Mouse (Mus musculus) thymus, postnatal 4 days (tissue): Measurements from ENCODE around the gene Pgls.
A peak's percentile ranks its signal among the peaks of the same experiment; 100 is the strongest.

ENCODE experiments used
- DNase-seq: peaks from one replicate; pipeline ENCODE4 v3.0.0; 2021

The Pgls gene

DNA sequence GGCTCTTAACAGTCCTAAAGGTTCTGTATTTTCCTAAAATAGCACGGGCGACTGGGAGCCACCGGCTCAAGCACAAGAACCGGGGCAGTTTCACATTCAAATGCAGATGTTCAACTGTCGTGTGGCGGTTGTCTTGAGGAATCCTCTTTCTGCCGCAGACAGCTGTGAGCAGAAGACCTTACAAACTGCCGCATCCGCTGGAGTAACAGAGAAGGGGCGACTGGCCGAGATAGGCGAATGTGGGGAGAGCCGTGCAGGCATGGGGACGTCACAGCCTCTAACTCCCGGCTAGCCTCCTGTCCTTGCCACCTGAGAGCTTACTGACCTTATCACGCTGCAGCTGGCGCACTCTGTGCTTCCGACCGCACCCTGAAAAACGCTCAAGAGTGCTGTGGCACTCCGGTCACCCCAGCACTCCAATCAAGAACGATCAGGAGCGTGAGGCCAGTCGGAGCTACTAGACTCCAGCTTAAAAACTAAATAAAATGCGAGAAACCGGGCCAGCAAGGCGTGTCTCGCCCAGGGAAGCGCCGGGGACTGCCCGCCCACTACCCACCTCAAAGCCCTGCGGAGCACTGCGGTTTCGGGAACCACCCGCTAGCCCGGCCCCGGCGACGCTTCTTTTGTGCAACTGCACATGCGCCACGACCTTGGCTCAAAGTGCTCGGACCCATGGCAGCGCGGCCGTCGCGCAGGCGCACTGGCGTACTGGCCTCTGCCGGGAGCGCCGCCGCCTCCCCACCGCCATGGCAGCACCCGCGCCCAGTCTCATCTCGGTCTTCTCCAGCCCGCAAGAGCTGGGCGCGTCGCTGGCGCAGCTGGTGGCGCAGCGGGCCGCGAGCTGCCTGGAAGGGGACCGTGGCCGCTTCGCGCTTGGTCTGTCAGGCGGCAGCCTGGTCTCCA lies at the start of gene Pgls:
Pgls (plus strand) TSS at position 706 of the 903 bp plus-strand sequence.
- peak; percentile 93 for DNase-seq

DNA sequence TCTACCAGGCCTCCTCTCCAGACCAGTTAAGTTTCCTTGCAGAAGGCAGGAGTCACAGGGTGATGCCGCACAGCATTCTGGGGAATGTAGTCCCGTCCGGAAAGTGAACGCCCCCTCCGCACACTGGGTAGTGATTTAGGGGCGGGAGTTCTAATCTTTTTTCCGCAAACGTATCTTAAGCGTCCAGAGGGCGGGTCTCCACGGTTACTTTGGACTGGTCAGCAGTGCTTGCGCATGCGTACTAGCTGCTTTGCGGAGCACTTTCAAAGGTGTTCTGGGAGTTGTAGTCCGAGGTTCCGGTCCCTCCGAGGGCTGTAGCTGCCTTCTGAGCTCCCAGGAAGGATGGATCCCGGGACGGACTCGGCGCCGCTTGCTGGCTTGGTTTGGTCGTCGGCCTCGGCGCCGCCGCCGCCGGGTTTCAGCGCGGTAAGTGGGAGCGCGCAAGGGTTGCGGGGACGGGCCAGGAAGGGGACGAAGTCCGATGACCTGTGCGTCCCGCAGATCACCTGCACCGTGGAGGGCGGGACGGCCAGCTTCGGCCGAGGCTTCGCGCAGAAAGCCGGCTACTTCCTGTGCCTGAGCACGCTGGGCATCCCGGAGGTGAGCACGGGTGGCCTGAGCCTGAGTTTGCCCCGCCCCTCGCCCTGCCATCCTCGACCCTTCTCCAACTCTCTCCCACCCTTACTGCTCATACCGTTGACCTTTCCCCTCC lies 49.2 kb upstream of the Pgls start, which contains the start of gene Mvb12a:
Mvb12a (plus strand) TSS at position 291 of the 712 bp plus-strand sequence.
- peak; percentile 88 for DNase-seq

DNA sequence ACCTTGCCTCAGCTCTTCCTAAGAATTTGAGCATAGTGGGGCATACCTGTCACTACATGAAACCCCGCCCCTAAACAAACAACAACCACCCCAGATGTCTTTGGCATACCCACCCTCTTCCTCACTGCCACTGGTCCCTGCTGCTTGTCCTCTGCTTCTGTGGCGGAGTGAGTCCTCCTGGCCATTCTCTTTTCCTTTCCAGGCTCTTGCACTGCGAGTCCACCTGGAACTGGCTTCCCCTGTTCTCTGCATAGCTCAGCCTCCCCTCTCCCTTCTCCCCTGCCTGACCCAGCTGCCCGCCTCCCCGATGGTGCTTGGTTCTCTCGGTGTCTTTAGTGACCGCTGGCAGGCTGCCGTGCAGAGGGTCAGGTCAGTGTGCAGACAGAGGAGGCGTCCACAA lies 48.2 kb upstream of the Pgls start:
- no peak for DNase-seq

DNA sequence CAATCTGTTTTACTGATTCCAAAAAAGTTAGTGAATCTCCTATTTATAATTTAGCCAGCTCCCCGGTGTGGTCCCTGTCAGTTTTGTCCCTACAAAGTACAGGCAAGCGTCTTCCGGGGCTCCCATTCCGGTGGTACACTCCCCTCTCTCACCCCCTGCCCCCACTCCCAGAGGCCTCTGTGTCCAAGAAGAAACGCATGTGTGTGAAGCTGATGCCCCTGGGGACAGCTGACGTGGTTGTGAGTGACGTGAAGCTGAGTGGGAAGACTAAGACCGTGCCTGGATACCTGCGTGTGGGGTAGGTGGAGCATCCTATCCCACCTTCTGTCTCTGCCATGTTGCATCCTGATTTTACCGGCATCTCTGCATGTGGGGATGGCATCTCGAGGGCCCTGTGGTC lies 46.9 kb upstream of the Pgls start:
- no peak for DNase-seq

DNA sequence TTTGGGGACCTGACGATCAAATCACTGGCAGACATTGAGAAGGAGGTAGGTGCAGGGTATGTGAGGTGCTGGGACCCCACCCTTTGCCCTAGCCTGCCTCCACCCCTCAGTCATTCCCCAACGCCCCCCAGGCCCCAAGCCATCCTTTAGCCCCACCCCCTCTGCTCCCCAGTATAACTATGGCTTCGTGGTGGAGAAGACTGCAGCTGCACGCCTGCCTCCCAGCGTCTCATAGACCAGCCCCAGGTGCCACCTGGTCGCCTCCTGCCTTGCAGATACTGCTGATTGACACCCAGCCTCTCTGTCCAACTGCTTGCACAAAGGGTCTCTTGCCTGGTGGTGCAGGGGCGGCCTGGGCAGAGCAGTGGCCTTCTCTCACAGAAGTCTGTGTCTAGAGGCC lies 44.4 kb upstream of the Pgls start:
- peak; percentile 84 for DNase-seq

DNA sequence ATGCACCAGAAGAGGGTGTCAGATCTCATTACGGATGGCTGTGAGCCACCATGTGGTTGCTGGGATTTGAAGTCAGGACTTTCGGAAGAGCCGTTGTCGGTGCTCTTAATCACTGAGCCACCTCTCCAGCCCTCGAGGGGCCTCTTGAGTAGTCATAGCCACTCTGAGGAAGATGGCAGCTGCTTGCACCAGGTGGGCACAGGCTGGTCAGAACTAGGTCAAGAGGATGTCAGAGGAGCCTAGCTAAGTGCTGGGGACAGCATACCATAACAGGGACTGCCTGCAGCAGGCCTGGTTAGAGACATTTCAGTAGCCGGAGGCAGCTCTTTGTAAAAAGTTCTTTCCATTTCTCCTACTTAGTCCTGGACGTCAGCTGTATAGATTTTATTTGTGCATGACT lies 41.2 kb upstream of the Pgls start:
- DNase-seq: peak; percentile 53

DNA sequence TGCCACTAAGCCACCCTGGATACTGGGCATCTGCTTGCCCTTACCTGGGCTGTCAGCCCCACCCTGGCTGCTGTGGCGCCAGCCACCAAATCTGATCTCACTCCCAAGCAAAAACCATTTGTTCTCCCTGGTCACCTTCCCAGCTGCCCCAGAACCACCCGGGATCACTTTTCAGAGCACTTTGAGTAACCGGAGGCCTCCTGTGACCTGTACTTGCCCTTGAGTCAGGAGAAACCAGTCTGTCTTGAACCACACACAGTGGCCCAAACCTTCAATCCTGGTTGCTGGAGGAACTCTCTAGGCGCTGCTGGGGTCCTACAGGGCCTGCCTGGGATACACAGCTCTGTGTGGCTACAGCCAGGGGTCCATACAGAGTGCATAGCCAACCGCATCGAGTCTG lies 39.2 kb upstream of the Pgls start:
- DNase-seq: no peak

DNA sequence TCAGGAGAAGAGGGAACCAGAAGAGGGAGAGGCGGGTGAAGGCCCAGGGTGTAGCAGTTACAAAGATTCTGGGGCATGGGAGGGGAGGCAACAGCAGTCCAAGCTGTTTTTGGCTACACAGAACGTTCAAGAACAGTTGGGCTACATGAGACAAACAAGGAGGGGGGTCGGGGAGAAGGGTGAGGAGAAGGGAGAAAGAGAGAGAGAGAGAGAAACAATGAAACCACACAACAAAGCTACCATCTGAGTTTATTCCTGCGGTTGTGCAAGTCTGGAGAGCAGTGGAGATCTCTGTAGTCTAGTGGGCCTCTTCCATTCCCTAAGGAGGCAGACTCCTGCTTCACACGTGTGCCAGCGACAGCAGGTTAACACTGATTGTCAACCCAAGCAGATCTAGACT lies 38.0 kb upstream of the Pgls start:
- DNase-seq: no peak

DNA sequence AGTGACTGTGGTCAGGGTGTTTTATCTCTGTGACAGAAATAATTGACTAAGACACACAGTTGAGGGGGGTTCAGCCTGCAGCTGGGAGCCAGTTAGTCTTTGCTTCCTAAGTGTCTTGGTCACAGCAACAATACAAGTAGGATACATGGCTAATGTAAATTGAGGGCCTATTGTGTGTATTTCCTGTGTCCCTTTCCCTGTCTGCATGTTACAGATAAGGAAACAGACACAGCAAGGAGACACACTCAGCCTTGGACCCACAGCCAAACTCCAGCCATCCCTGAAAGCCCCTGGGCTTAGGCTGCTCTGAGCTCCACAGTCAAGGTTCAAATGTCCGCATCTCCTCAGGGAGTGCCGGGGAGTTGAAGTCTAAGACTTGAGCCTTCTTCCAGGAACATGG lies 37.3 kb upstream of the Pgls start:
- DNase-seq: no peak

DNA sequence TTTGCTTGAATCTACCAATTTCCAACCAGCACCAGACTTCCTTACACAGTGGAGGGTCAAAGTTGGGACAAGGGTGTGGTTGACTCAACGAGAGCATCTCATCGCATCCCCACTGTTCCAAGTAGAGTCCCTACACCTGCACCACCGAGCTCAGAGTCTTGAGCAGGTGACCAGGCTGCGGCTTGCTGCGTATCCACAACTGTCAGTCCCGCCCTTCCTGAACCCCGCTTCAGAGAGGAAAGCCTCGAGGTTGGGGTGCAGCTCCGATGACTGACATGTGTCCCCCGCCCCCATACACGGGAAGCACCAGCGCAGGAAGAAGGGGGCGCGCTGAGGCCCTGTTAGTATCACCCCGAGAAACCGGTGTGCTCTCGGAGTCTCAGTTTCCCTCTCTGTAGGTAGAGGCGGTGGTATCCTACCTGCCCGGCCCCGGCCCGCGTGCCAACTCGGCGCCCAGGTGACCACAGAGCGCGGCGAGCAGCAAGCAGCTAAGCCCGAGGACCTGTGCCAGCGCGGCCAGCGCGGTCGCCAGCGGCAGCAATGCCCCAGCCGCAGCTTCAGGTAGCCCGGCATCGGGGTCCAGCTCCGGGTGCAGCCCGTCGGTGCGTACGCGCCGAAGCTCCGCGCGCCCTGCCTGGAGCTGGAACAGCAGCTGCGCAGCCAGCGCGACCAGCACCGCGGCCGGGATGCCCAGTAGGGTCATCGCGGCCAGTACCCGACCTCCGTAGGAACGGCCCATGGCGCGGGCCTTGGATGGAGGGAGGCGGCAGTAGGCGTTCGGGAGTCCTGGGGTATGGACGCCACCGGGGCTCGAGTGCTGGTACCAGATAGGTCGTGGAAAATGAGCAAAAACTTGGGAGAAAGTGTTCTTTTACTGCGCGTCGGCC lies 33.7 kb upstream of the Pgls start, which contains the start of gene Tmem221:
Tmem221 (minus strand) TSS at position 801 of the 887 bp plus-strand sequence.
- DNase-seq: peak; percentile 82

DNA sequence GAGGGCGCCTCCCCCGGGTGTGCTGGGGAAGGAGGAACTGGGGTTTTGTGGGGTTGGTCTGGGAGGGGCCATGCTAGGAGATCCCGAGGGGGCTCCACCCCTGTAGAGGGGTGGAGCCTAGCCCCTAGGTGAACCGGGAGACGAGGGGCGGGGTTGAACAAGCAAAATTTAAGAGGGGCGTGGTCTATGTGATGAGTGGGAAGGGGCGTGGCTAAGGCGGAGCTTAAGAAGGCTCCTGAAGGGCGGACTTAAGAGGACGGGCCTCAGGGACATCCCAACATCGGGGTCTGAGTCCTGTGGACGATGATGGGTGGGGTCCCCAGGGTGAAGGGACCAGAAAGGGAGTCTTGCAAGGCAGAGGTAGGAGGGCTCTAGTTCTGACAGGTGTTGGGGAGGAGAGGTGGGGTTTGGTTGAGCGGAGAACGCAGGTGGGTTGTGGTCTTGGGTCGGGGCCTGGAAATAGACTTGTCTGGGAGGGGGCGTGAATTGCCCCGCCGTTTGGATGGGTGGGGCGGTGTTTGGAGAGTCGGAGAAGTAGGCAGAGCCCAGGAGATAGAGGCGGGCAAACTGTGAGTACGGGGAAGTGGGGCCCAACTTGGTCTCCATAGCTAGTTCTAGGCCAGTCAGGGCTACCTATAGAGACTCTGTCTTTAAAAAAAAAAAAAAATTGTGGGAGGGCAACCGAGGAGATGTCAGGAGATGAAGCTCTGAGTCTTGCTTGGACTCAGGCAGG lies 32.9 kb upstream of the Pgls start:
- peak; percentile 93 for DNase-seq

DNA sequence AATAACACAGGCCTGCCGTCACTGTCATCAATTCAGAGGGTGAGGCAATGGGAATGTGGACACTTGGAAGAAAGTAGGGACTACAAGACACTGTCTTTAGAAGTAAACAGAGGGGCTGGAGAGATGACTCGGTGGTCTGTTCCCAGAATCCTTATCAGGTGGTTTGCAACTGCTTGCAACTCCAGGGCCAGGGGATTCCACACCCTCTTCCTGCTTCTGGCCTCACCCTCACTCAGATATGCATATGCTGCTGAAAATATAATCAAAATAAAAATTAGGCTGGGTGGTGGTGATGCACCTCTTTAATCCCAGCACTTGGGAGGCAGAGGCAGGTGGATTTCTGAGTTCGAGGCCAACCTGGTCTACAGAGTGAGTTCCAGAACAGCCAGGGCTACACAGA lies 31.9 kb upstream of the Pgls start:
- DNase-seq: no peak

DNA sequence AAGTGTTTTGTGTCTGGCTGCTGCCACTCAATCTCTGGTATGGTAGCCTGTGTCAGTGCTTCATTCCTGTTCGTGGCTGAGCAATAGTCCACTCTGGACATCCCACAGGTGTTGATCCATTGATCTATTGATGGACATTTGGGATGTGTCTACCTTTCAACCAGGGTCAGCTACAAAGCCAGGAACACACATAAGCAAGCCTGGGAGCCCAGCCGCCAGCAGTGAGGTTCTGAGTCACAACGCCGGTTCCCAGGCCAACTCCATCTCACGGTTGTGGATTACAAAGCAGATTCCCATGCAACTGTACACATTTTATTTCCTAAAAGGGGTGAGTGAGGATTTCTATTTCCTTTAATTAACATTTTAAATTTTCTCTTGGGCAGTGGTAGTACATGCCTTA lies 31.2 kb upstream of the Pgls start:
- DNase-seq: no peak

DNA sequence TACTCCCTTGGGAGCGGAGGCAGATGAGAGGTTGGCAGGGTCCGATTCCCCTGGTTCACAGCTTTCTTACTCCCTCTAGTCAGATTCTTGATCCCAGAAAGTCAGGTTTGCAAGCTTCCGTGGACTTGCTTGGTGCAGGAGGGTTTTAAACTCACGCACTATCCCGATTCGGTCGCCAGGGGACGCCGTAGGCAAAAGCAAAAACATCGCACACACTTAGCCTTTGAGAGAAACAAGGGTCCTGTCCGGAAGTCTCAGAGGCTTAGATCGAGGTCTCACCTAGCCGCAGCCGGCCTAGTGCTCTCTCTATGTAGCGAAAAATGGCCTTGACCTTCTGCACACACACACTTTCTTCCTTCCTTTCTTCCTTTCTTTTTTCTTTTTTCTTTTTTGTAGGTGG lies 30.6 kb upstream of the Pgls start:
- DNase-seq: peak; percentile 83

DNA sequence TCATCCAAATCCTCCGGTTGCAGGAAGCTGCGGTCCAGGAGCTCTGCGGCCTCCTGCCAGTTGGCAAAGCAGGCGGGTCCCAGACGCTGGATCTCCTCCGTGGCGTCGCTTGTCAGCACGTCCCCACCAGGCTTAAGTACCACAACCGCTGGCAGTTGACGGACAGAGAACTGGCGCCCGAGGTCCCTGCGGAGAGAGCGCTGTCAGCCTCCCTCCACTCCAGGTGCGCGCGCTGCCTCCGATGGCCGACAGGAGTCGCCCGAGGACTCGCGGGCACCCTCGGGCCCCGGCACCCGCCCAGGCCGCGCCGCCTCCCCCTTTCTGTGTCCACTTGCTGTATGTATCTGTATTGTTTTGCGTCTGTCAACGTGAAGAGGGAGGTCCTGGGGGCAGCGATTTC lies 29.2 kb upstream of the Pgls start:
- DNase-seq: peak; percentile 95

DNA sequence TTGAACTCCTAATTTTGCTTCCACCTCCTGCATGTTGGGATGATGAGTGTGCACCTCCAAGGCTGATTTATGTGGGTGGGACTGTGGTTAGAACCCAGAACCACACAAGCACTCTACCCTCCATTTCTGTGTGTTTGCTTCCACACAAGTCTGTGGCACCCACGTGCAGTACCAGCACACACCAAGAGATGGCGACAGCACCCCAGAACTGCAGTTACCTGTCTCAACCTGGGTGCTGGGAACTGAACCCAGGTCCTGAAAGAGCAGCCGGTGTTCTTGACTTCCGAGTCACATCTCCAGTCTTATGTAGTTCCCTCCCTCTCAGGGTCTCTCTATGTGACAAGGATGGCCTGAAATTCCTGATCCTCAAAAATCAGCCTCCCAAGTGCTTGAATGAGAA lies 28.0 kb upstream of the Pgls start:
- DNase-seq: peak; percentile 55

DNA sequence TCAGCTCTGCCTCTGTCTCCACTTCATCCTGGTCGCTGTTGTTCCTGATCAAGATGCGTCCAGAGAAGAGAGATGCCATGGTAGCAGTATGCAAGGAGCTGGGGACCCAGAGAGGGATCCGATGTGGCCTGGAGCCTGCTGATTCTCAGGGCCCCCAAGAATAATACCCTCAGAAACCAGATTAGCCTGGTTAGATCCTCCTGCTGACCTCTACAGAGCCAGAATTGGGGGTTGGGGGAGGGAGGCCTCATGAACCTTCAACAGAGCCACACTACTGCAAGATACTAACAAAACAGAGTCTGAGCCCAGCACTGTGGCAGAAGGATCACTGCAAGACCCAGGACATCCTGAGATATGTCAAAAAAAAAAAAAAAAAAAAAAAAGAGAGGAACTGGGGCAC lies 25.5 kb upstream of the Pgls start, which contains the start of gene Nxnl1:
Nxnl1 (minus strand) TSS at position 101 of the 400 bp plus-strand sequence.
- no peak for DNase-seq

DNA sequence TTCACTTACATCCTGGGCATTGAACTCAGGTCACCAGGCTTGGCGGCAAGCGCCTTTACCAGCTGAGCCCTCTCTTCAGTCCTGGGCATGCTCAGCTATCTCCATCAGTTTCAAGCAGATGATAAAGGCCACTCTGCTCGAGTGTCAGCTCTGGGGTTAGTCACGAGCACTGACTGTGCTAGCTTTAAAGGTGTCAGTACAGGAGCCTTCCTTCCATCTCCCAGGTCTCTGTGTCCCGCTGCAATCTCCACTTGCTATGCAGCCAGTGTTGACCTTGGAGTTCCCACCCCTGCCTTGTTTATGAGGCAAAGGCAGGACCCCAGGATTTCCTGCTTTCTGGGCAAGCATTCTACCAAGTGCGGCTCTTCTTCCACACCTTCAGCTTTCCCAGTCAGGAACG lies 24.4 kb upstream of the Pgls start:
- no peak for DNase-seq

DNA sequence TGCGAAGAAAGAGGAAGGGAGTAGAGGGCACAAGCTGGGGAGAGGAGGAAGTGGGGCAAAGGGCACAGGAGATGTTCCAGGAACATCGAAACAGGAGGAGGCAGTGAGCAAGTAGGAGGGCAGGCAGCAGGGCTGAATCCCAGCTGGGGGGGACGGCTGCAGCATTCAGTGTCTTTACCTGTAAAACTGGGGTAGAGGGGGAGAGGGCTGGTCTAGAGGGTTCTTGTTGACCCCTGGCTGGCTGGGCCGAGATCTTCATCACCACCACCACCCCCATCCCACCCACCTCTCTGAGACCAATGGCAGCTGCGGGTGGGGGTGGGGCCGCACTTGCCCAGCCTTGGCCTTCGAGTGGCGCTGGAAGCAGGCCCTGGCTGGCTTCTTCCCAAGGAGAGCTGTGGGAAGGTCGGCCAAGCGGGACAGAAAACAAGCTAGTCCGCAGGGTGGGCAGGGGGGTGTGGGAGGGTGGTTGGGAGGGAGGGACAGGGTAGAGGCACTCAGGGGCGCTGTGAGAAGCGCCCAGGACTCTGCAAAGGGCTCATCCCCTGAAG lies 23.5 kb upstream of the Pgls start, which contains the start of gene Slc27a1:
Slc27a1 (plus strand) TSS at position 496 of the 551 bp plus-strand sequence.
- DNase-seq: no peak

DNA sequence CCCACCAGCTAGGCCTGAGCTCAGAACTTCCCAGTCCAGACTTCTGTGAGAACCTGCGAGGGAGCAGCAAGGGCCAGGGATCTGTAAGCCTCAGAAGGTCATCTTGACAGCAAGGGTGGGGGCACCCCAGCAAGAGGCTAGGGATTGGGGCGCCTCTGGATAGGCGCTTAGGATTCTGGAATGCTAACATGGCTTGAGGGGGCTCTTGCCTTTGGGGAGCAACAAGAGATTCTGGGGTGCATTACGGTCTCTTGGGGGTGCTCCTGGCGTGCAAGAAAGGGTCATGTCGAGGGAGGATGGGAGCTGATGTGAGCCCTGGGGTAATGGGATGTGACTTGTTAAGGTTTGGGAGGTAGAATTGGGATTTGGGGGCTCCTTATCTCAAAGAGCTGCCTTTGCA lies 23.0 kb upstream of the Pgls start:
- no peak for DNase-seq

DNA sequence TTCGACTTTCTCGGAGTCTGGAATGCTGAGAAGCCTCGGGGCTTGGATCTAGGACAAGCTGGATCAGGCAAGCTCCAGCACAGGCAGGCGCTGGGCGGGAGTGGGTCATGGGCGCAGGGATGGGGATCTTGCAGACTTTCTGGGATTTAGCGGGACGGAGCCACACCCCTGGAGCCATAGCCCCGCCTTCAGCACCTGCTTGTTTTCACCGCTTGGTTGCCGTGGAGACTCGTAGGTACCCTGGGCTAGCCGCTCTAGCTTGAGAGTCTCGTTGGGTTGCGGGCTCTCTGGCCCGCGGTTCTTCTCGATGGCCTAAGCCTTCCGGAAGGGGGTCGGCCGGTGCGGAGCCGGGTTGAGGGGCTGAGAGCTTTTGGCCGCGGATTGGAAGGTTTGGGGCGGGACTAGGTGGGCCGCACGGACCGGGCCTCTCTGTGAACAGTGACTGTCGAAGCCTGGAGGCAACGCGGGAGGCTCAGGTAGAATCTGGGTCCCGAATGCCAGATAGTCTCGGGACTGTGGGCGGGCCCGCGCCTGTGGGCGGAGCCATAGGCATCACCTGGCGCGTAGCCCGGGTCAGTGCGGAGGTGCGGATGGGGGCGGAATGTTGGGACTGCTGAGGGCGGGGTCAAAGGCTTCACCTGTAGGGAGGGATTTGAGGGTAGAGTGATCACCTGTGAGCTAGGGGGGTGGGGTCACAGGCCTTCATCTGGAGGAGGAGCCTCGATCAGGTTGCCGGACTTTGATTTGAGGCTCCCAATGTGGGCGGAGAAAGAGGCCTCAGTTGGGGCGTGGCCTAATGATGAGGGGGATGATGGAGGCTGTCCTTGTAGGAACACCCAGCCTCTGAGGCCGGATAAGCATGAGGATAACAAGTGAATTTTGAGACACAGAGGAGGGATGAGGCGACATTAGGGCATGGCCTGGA lies 22.3 kb upstream of the Pgls start:
- DNase-seq: peak; percentile 74
